Mouse (Mus musculus) cerebellum, postnatal 4 days (tissue): Measurements from ENCODE around the gene Hagh.

Experiments
- DNase-seq, 2 experiments: peaks; one replicate each; pipeline ENCODE4 v3.0.0; 2022; ENCODE audit warnings: low spot score in 2 of 2, mixed read lengths in 1 of 2

The Hagh gene

GRCm38 (mm10) chr17:24900014-24900413 is 60.1 kb downstream of the Hagh start:
- DNase-seq, result no peak

GRCm38 (mm10) chr17:24902124-24902523 is 62.2 kb downstream of the Hagh start:
- DNase-seq, result no peak

DNA sequence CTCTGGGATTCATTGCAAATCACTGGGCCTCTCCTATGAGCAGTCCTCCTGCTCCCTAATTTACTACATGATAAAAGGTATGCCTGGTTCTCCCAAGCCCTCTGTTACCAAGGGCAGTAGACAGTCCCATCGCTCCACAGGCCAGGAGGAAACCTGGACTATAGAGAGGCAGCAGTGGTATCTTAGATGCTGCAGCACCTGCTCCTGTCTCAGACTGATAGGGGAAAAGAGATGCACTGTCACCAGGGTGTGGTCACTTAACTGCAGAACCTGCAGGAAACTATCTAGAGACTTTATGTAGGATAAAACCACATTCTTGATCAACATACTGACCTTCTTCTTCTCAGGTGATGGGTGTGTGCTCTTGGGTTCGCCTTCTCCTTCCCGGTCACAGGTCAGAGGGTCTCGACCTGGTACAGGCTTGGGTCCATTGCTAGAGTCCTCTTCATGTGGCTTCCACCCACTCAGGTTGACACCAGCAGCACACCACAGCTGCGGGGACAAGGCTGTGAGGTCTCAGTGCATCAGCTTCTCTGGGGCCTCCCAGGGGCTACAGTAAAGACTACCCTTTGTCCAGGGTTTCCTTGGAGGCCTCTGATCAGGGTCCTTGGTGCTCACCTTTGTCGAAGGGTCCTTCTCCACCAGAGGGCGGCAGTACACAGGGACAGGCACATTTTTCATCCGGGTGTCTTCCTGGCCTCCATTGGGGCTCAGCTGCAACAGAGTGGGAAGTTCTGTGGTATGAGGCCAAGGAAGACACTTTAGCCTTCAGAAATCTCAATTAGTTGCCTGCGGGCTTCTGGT is 62.9 kb downstream of the Hagh start:
- peak in 1 of 2 experiments; percentile 44 for DNase-seq

DNA sequence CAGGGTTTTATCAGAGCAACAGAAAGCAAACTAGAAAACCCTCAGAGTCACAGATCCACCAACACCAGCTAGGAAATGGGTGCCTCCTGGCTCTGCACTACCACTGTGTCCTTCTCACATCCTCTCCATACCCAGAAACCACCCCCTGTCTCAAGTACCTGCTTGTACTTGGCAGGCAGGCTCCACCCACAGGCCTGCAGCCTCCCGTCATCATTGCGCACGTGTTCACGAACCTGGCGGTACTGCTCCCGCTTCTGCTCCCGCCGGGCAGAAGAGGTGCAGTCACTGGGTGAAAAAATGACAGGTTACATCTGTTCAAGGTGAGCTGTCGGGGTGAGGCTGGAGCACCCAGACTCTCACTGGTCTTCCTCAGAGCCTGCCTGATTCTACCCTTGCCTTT is 63.8 kb downstream of the Hagh start:
- no peak for DNase-seq

GRCm38 (mm10) chr17:24907591-24907990 is 67.6 kb downstream of the Hagh start:
- DNase-seq, result no peak

DNA sequence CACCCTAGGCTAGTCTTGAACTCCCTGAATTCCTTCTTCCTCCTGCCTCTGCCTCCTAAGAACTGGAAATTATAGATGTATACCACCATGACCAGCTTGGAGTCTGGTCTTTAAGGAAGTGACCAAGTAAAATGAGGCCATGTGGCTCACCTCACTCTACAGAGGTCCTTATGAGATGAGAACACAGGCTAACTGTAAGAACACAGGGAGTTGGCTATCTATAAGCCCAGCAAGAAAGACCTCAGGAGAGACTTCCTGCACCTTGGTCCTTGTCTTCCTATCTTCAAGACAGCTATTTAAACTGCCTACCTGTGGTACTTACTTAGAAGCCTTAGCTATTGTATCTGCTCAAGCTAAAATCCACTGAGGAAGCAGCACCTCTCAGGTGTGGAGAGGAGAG is 74.0 kb downstream of the Hagh start:
- no peak for DNase-seq
